ENCODE assay signal across 8 mouse cellular contexts in genomic region chr10:109713001-109713400, GRCm38 (mm10).
DNase-seq lines count a peak whose midpoint lies in the region; ATAC-seq and TF ChIP-seq lines count a peak whose summit lies in the region.

No protein-coding gene starts in this region.

- no peak for ATAC-seq in intestine, postnatal 0 days
- ATAC-seq in intestine, embryonic 15.5 days: no peak
- ATAC-seq in hindbrain, embryonic 14.5 days (ENCODE audit: low FRiP score): peak; percentile 55; the same call in 1 of the 2 replicates
- no peak for ATAC-seq in stomach, postnatal 0 days (ENCODE audit: low FRiP score, low TSS enrichment)

- DNase-seq in cerebellum, adult 18-20 months: peak; percentile 67 to 80
- peak; percentile 75 for DNase-seq in hindbrain, embryonic 14.5 days (ENCODE audit: low spot score)
- no peak for DNase-seq in stomach, postnatal 0 days (ENCODE audit: low spot score)
- no peak for DNase-seq in heart, postnatal 25 days (ENCODE audit: low spot score)
- DNase-seq in yolk sac, embryonic 10.5 days (ENCODE audit: low spot score): no peak

- H3K4me1 ChIP-seq in intestine, postnatal 0 days (replicated peaks; ENCODE audit: control insufficient read depth, insufficient read depth, low read length): no peaks in the 10 kb centered on the region
- no peaks in the 10 kb centered on the region for H3K4me1 ChIP-seq in intestine, embryonic 15.5 days (replicated peaks)
- H3K4me1 ChIP-seq in E14TG2a.4 (replicated peaks; ENCODE audit: low read depth, low read length): no peaks in the 10 kb centered on the region
- H3K4me1 ChIP-seq in hindbrain, embryonic 14.5 days (replicated peaks; ENCODE audit: control insufficient read depth, insufficient read depth, low read length): no peaks in the 10 kb centered on the region
- no peaks in the 10 kb centered on the region for H3K4me1 ChIP-seq in stomach, postnatal 0 days (replicated peaks; ENCODE audit: control insufficient read depth, insufficient read depth)

- no peak overlapping the region for H3K27ac ChIP-seq in intestine, postnatal 0 days (ENCODE audit: low read depth, low read length)
- no peak overlapping the region for H3K27ac ChIP-seq in intestine, embryonic 15.5 days
- no peak overlapping the region for H3K27ac ChIP-seq in hindbrain, embryonic 14.5 days
- no peak overlapping the region for H3K27ac ChIP-seq in stomach, postnatal 0 days (replicated peaks)

- no peaks in the 10 kb centered on the region for H3K27me3 ChIP-seq in intestine, postnatal 0 days (replicated peaks; ENCODE audit: control insufficient read depth, insufficient read depth, low read length)
- H3K27me3 ChIP-seq in intestine, embryonic 15.5 days (replicated peaks): no peaks in the 10 kb centered on the region
- H3K27me3 ChIP-seq in E14TG2a.4 (ENCODE audit: insufficient read depth, low read length): no peaks in the 10 kb centered on the region
- H3K27me3 ChIP-seq in hindbrain, embryonic 14.5 days (ENCODE audit: control insufficient read depth, insufficient read depth, low read length): no peaks in the 10 kb centered on the region
- H3K27me3 ChIP-seq in stomach, postnatal 0 days (ENCODE audit: control insufficient read depth, insufficient read depth, low read length): no peaks in the 10 kb centered on the region

- H3K4me2 ChIP-seq in intestine, postnatal 0 days (replicated peaks; ENCODE audit: low read depth): no peak overlapping the region
- no peak overlapping the region for H3K4me2 ChIP-seq in intestine, embryonic 15.5 days (replicated peaks)
- no peak overlapping the region for H3K4me2 ChIP-seq in hindbrain, embryonic 14.5 days (replicated peaks)
- no peak overlapping the region for H3K4me2 ChIP-seq in stomach, postnatal 0 days (replicated peaks; ENCODE audit: low read depth)

- H3K9me3 ChIP-seq in intestine, postnatal 0 days (ENCODE audit: control insufficient read depth): no peaks in the 10 kb centered on the region
- no peaks in the 10 kb centered on the region for H3K9me3 ChIP-seq in intestine, embryonic 15.5 days
- no peaks in the 10 kb centered on the region for H3K9me3 ChIP-seq in E14TG2a.4 (ENCODE audit: low read length)
- no peaks in the 10 kb centered on the region for H3K9me3 ChIP-seq in hindbrain, embryonic 14.5 days (ENCODE audit: control insufficient read depth, low read length)
- no peaks in the 10 kb centered on the region for H3K9me3 ChIP-seq in stomach, postnatal 0 days (ENCODE audit: control insufficient read depth, low read length)

- H3K9ac ChIP-seq in intestine, postnatal 0 days (ENCODE audit: low read depth, low read length): no peak overlapping the region
- H3K9ac ChIP-seq in intestine, embryonic 15.5 days: no peak overlapping the region
- no peak overlapping the region for H3K9ac ChIP-seq in hindbrain, embryonic 14.5 days
- no peak overlapping the region for H3K9ac ChIP-seq in stomach, postnatal 0 days (ENCODE audit: low read length)

- no peaks in the 10 kb centered on the region for H3K36me3 ChIP-seq in intestine, postnatal 0 days (ENCODE audit: control insufficient read depth, insufficient read depth)
- H3K36me3 ChIP-seq in intestine, embryonic 15.5 days: no peaks in the 10 kb centered on the region
- no peaks in the 10 kb centered on the region for H3K36me3 ChIP-seq in E14TG2a.4 (ENCODE audit: insufficient read depth, low read length)
- H3K36me3 ChIP-seq in hindbrain, embryonic 14.5 days (replicated peaks; ENCODE audit: control insufficient read depth, insufficient read depth): peaks cover 18% of the 10 kb centered on the region
- no peaks in the 10 kb centered on the region for H3K36me3 ChIP-seq in stomach, postnatal 0 days (ENCODE audit: control insufficient read depth, insufficient read depth, low read length)

- H3K4me3 ChIP-seq in intestine, postnatal 0 days (ENCODE audit: low read depth, low read length): no peak overlapping the region
- no peak overlapping the region for H3K4me3 ChIP-seq in intestine, embryonic 15.5 days (replicated peaks)
- no peak overlapping the region for H3K4me3 ChIP-seq in E14TG2a.4 (replicated peaks; ENCODE audit: low read length)
- H3K4me3 ChIP-seq in hindbrain, embryonic 14.5 days (replicated peaks; ENCODE audit: low read length): no peak overlapping the region
- H3K4me3 ChIP-seq in stomach, postnatal 0 days (ENCODE audit: low read depth, low read length): no peak overlapping the region

- no peak for TF ChIP-seq EP300 in stomach, postnatal 0 days (optimal IDR thresholded peaks at IDR 0.05)

- TF ChIP-seq CTCF in intestine, postnatal 0 days (IDR thresholded peaks at IDR 0.05; ENCODE audit: low read depth): peak; percentile 64
- peak; percentile 82 for TF ChIP-seq CTCF in E14TG2a.4 (conservative IDR thresholded peaks at IDR 0.05; ENCODE audit: low read length)
- peak; percentile 67 for TF ChIP-seq CTCF in stomach, postnatal 0 days (IDR thresholded peaks at IDR 0.05; ENCODE audit: low read depth)

- intact Hi-C loops in heart, postnatal 25 days (cut with DNase I): no loop called here

- WGBS in intestine, postnatal 0 days: 40% methylated on average over 5 of the region's 5 CpGs
- WGBS in intestine, embryonic 15.5 days: 35% methylated on average over 5 of the region's 5 CpGs
- WGBS in hindbrain, embryonic 14.5 days: 40% methylated on average over 5 of the region's 5 CpGs
- WGBS in stomach, postnatal 0 days: 34% methylated on average over 5 of the region's 5 CpGs

Comparison
In these comparisons a context has a peak if more than half of its experiments do, and no peak if none do; other contexts are left out.
1. DNase-seq: peak in cerebellum, adult 18-20 months (2 of 2) and hindbrain, embryonic 14.5 days (single experiment); none in stomach, postnatal 0 days (single experiment), heart, postnatal 25 days (single experiment) and yolk sac, embryonic 10.5 days (single experiment).
2. Peak in every context shown above with its lines, with median percentiles within 50 percentile points of each other: CTCF ChIP-seq.